Mouse (Mus musculus): Measurements from ENCODE around the gene Otud3. TPM values are rescaled to one million over a fixed set of nuclear protein-coding genes. Genes with fewer than 3 reads are reported as not detected.

Gene Otud3
- polyA plus RNA-seq (2015; fragmentation: Nextera tagmentation; extraction: Ambion mirVana), result 1.8 and 3.4 TPM in 2 replicates

DNA sequence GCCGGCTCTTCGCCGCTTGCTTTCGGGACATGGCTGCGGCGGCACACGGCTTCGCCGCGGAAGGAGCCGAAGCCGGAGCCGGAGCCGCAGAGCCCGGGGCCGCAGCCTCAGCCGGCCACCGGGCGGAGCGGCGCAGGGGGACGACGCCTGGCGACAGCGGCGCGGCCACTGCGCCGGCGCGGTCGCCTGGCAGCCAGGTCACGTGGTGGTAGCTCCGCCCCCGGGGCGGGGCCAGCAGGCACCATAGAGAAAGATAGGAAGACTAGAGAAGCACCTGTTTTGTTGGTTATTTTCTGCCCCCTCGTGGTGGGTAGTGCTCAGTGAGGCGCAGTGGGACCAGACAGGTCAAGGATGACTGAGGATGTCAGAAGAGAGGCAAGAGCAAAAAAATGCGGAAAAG, at the start of gene Otud3:
Gene Otud3, minus strand, starts transcription at position 149 of the 400 bp plus-strand sequence.

DNA sequence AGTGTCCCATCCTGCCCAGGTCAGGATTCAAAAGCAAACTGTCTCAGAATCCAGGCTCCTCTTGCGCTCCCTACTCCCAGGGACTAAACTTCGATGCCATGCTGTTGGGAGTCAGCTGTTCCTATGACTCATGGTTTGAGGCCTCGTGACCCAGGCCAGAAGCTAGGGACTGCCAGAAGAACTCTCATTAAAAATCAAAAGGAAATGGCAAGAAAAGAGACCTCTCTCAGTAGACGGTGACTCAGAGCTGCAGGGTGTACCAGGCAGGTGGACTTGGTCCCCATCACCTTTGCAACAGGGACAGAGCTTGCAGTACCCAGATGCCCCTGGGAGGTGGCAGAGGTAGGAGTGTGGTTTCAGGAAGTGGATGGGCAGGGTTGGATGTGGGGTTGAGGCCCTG, 36.0 kb downstream of the Otud3 start, which contains the start of gene Pla2g2e:
Gene Pla2g2e, plus strand, starts transcription at position 212 of the 400 bp plus-strand sequence.

DNA sequence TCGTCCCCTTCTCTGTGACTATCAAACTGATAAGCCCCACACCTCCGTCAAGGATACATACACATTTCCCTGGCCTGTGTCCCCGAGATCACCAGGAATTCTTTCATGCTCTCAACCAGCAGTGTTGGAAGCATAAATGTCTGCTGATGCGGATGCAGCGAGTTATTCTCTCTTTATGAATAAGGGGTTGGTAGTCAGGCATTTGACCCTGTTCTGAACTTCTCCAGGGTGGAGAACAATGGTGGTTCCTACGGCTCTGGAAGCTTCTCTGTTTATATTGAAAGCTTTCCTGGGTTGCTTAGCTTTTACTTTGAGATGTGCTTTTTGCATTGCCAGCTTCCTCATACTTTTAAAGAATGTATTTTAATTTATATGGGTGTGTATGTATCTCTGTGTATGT, 39.9 kb downstream of the Otud3 start, which contains the start of gene Gm13030:
Gene Gm13030, minus strand, starts transcription at position 101 of the 400 bp plus-strand sequence.

DNA sequence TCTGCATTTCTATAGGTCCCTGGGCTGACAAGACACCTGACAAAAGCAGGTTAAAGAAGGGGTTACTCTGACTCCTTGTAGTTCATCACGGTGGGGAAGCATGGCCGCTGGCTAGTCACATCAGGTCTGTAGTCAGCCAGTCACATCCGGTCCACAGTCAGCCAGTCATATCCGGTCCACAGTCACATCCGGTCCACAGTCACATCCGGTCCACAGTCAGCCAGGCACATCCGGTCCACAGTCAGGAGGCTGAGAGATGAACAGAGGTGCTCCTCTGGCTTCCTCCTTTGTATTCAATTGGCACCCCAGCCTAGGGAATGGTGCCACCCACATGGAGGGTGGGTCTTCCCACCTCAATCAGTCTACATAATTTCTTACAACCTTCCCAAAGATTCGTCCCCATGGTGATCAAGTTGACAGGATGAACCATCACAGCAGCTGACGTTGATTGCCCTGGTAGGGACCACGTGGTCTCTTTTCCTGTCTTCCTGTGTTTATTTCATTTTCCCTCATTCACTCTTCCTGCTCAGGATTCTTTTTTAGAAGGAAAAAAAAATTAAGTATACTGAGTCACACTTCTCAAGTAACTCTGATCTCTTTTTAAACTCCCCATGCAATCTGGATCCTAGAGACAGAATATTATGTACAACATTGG, 50.3 kb downstream of the Otud3 start, which contains the start of gene Pla2g5:
Gene Pla2g5, minus strand, starts transcription at position 139 of the 655 bp plus-strand sequence.

Other genes with a start within 250 kb of the Otud3 start
- not detected in 2 replicates for gene Pla2g2c, start 189.2 kb downstream of the Otud3 start, polyA plus RNA-seq (2015; fragmentation: Nextera tagmentation; extraction: Ambion mirVana)
- 0.16 and 0.19 TPM in 2 replicates for gene Ubxn10, start 176.8 kb downstream of the Otud3 start, polyA plus RNA-seq (2015; fragmentation: Nextera tagmentation; extraction: Ambion mirVana)
- not detected in 2 replicates for gene Pla2g2f, start 156.3 kb downstream of the Otud3 start, polyA plus RNA-seq (2015; fragmentation: Nextera tagmentation; extraction: Ambion mirVana)
- not detected in 2 replicates for gene Pla2g2d, start 138.2 kb downstream of the Otud3 start, polyA plus RNA-seq (2015; fragmentation: Nextera tagmentation; extraction: Ambion mirVana)
- gene Pla2g5, start 50.5 kb downstream of the Otud3 start, polyA plus RNA-seq (2015; fragmentation: Nextera tagmentation; extraction: Ambion mirVana), result not detected in 2 replicates
- not detected in 2 replicates for gene Gm13030, start 40.0 kb downstream of the Otud3 start, polyA plus RNA-seq (2015; fragmentation: Nextera tagmentation; extraction: Ambion mirVana)
- gene Pla2g2e, start 36.0 kb downstream of the Otud3 start, polyA plus RNA-seq (2015; fragmentation: Nextera tagmentation; extraction: Ambion mirVana), result 0.28 and 1.3 TPM in 2 replicates
- 0.33 and 0.63 TPM in 2 replicates for gene Rnf186, start 53.2 kb upstream of the Otud3 start, polyA plus RNA-seq (2015; fragmentation: Nextera tagmentation; extraction: Ambion mirVana)
- gene Tmco4, start 58.9 kb upstream of the Otud3 start, polyA plus RNA-seq (2015; fragmentation: Nextera tagmentation; extraction: Ambion mirVana), result 17.6 and 18.9 TPM in 2 replicates
- gene Htr6, start 161.6 kb upstream of the Otud3 start, polyA plus RNA-seq (2015; fragmentation: Nextera tagmentation; extraction: Ambion mirVana), result 0.05 TPM in 1 of 2 replicates, not detected in the other
- 101 and 105 TPM in 2 replicates for gene Nbl1, start 179.0 kb upstream of the Otud3 start, polyA plus RNA-seq (2015; fragmentation: Nextera tagmentation; extraction: Ambion mirVana)
- gene Minos1, start 217.2 kb upstream of the Otud3 start, polyA plus RNA-seq (2015; fragmentation: Nextera tagmentation; extraction: Ambion mirVana), result 455 and 505 TPM in 2 replicates